Comparison of ENCODE assay signal across 22 mouse cellular contexts in genomic region chr10:105957468-105957867, GRCm38 (mm10).
"Had no signal": no experiment of that assay in that cellular context is flagged by ENCODE, and none has a peak within 500 bp of the region (broad histone marks: within the 10 kb centered on the region; RNA-seq: fewer than 3 reads in every experiment).

No protein-coding gene starts in this region.

- H3K9ac ChIP-seq: limb, embryonic 13.5 days; liver, embryonic 12.5 days; liver, embryonic 15.5 days; lung, embryonic 15.5 days; midbrain, embryonic 13.5 days; neural tube, embryonic 13.5 days had no signal

- H3K36me3 ChIP-seq: limb, embryonic 10.5 days; limb, embryonic 13.5 days; liver, embryonic 12.5 days; liver, embryonic 15.5 days; lung, embryonic 15.5 days; midbrain, embryonic 10.5 days; midbrain, embryonic 13.5 days; neural tube, embryonic 13.5 days had no signal

- H3K4me3 ChIP-seq: limb, embryonic 10.5 days; limb, embryonic 13.5 days; liver, embryonic 12.5 days; liver, embryonic 15.5 days; lung, embryonic 15.5 days; megakaryocyte, embryonic 14.5 days; midbrain, embryonic 10.5 days; midbrain, embryonic 13.5 days; myocyte; neural tube, embryonic 13.5 days had no signal

- DNase-seq: kidney, adult 8-10 months; kidney, postnatal 14 days; kidney, postnatal 4 days; layer of hippocampus, adult 9-11 months; liver; lung, adult 18-20 months; lung, postnatal 10 days; lung, postnatal 36 days; thymus, adult 2 months; thymus, postnatal 14 days; thymus, postnatal 4 days had no signal

- H3K4me2 ChIP-seq: limb, embryonic 13.5 days; liver, embryonic 12.5 days; liver, embryonic 15.5 days; lung, embryonic 15.5 days; midbrain, embryonic 13.5 days; neural tube, embryonic 13.5 days had no signal

- H3K27ac ChIP-seq: limb, embryonic 10.5 days; limb, embryonic 13.5 days; liver, embryonic 12.5 days; liver, embryonic 15.5 days; lung, embryonic 15.5 days; midbrain, embryonic 10.5 days; midbrain, embryonic 13.5 days; neural tube, embryonic 13.5 days had no signal

- H3K9me3 ChIP-seq: limb, embryonic 10.5 days; limb, embryonic 13.5 days; liver, embryonic 12.5 days; liver, embryonic 15.5 days; lung, embryonic 15.5 days; midbrain, embryonic 10.5 days; midbrain, embryonic 13.5 days; neural tube, embryonic 13.5 days had no signal

- H3K4me1 ChIP-seq: limb, embryonic 10.5 days; limb, embryonic 13.5 days; liver, embryonic 12.5 days; liver, embryonic 15.5 days; lung, embryonic 15.5 days; megakaryocyte, embryonic 14.5 days; midbrain, embryonic 10.5 days; midbrain, embryonic 13.5 days; neural tube, embryonic 13.5 days had no signal

- ATAC-seq: liver, embryonic 12.5 days; midbrain, embryonic 13.5 days; midbrain, embryonic 16.5 days had no signal

- H3K27me3 ChIP-seq: limb, embryonic 13.5 days; liver, embryonic 12.5 days; liver, embryonic 15.5 days; lung, embryonic 15.5 days; megakaryocyte, embryonic 14.5 days; midbrain, embryonic 13.5 days; neural tube, embryonic 13.5 days had no signal
